Mouse (Mus musculus) lung, embryonic 14.5 days (tissue): Measurements from ENCODE around the gene Commd6. TPM values are rescaled to one million over a fixed set of nuclear protein-coding genes. Genes with fewer than 3 reads are reported as not detected.

ENCODE experiments used
- ATAC-seq: fragments of 200-750 bp; cut with Nextera tagmentation; 2 replicates; pipeline ENCODE4 v1.8.0; 2017; ENCODE audit warnings: mild to moderate bottlenecking, moderate TSS enrichment, moderate library complexity; ENCODE audit not compliant: insufficient read depth
- DNase-seq: peaks from one replicate; pipeline ENCODE4 v3.0.0-alpha.2; 2015
- H3K27ac ChIP-seq: fragments of 300-500 bp; sonication (generic); 2 replicates; pipeline ENCODE4 v1.5.1; 2014; ENCODE audit warnings: low read depth, mild to moderate bottlenecking, moderate library complexity
- H3K27me3 ChIP-seq: fragments of 300-500 bp; sonication (generic); 2 replicates; pipeline ENCODE4 v1.6.1; 2014; ENCODE audit warnings: low read length, control low read depth; ENCODE audit not compliant: insufficient read depth
- H3K36me3 ChIP-seq: fragments of 300-500 bp; sonication (generic); 2 replicates; pipeline ENCODE4 v1.6.1; 2014; ENCODE audit warnings: control low read depth; ENCODE audit not compliant: insufficient read depth
- H3K4me1 ChIP-seq: fragments of 300-500 bp; sonication (generic); 2 replicates; pipeline ENCODE4 v1.6.1; 2014; ENCODE audit warnings: antibody characterized with exemption, control low read depth; ENCODE audit not compliant: insufficient read depth
- H3K4me2 ChIP-seq: fragments of 300-500 bp; sonication (generic); 2 replicates; pipeline ENCODE4 v1.6.1; 2014; ENCODE audit warnings: mild to moderate bottlenecking
- H3K4me3 ChIP-seq: fragments of 300-500 bp; sonication (generic); 2 replicates; pipeline ENCODE4 v1.5.1; 2014; ENCODE audit warnings: low read depth, low read length
- H3K9ac ChIP-seq: fragments of 300-500 bp; sonication (generic); 2 replicates; pipeline ENCODE4 v1.6.1; 2014
- H3K9me3 ChIP-seq: fragments of 300-500 bp; sonication (generic); 2 replicates; pipeline ENCODE4 v1.6.1; 2016; ENCODE audit warnings: low read depth, low read length, control low read depth
- CTCF ChIP-seq: IDR thresholded peaks from 2 replicates; pipeline ENCODE4 v1.5.1; 2016; ENCODE audit warnings: antibody characterized with exemption, low read depth
- whole genome bisulfite sequencing: fragments of 180-500 bp; shearing (Covaris S2); extraction: QIAGEN DNeasy Blood & Tissue Kit; methylation state at CpG from one replicate; pipeline ENCODE4 v1.1.7; 2014; 5-methylcytosine and 5-hydroxymethylcytosine counted together
- polyA plus RNA-seq: library from polyadenylated mRNA; unstranded; fragments of >200 nt; fragmentation: Nextera tagmentation; extraction: Ambion mirVana; gene quantifications from 2 replicates; pipeline ENCODE4 v1.2.1, GENCODE M21; 2014

The Commd6 gene
- 75.3 and 88.6 TPM in 2 replicates for polyA plus RNA-seq

- H3K4me3 ChIP-seq, result peak within 1 kb of the TSS; percentile 80
- peaks cover 5% of the 10 kb centered on the region; the same call in 1 of the 2 replicates for H3K4me1 ChIP-seq
- no peaks in the 10 kb centered on the region for H3K27me3 ChIP-seq
- H3K4me2 ChIP-seq, result peak within 1 kb of the TSS; percentile 90
- peaks cover 4% of the 10 kb centered on the region; the same call in 1 of the 2 replicates for H3K36me3 ChIP-seq
- DNase-seq (peak; percentile 96), ATAC-seq (peak; percentile 99)
- H3K9me3 ChIP-seq, result no peaks in the 10 kb centered on the region
- WGBS, result under 1% methylated on average over 39 of the region's 39 CpGs
- TF ChIP-seq CTCF, result no peak
- H3K9ac ChIP-seq, result peak within 1 kb of the TSS; percentile 74
- H3K27ac ChIP-seq, result peak within 1 kb of the TSS; percentile 84
Measured at GRCm38 (mm10) chr14:101640153-101640843, at the start of gene Commd6. TSS of gene Commd6 (minus strand) at chr14:101640686.

DNA sequence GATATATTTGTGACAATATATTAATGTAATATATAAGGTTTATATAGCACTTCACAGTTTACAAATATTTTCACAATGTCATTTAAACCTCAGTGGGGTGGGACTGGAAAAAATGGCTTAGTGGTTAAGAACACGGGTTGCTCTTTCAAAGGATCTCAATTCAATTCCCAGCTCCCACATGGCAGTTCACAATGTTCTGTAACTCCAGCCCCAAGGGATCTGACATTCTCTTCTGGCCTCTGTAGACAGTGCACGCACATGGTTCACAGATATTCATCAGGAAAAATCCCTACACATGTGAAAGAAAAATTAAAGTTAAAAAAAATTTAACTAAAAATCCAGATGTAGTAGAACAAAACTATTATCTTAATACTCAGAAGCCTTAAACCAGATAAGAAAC lies 47.9 kb upstream of the Commd6 start:
- Histone ChIP-seq H3K9ac (no peak overlapping the region), H3K4me1 (no peaks in the 10 kb centered on the region), H3K9me3 (no peaks in the 10 kb centered on the region), H3K27me3 (no peaks in the 10 kb centered on the region), H3K4me2 (no peak overlapping the region), H3K27ac (no peak overlapping the region), H3K4me3 (no peak overlapping the region), H3K36me3 (0 out of 2 replicates have a peak, but pooled peaks cover 2% of the 10 kb centered on the region)
- WGBS, result 82% methylated on average over 2 of the region's 2 CpGs
- ATAC-seq, result no peak
- no peak for DNase-seq
- no peak for TF ChIP-seq CTCF

DNA sequence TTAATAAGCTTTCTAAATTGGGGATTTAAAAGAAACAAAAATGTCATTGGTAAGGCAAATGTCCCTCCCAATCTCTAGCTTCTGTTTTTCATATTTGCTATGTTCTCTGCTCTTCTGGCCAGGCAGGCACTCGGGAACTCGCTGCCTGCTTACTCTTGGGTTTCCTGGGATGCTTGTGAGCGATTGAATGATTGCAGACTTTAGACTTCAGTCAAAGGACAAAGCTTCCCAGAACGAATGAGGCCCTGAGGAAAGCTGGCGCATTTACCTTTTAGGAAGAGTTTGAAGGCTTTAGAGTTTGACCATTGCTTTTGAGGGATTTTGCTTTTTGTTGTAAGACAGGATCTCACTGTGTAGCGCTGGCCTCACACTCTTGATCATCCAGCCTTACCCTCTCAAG lies 47.2 kb upstream of the Commd6 start:
- no peak for TF ChIP-seq CTCF
- Histone ChIP-seq H3K27me3 (no peaks in the 10 kb centered on the region), H3K4me1 (no peaks in the 10 kb centered on the region), H3K4me2 (no peak overlapping the region), H3K4me3 (no peak overlapping the region), H3K9me3 (no peaks in the 10 kb centered on the region), H3K36me3 (0 out of 2 replicates have a peak, but pooled peaks cover 1% of the 10 kb centered on the region), H3K9ac (no peak overlapping the region), H3K27ac (no peak overlapping the region)
- DNase-seq (no peak), ATAC-seq (no peak)
- 88% methylated on average over 6 of the region's 6 CpGs for WGBS

DNA sequence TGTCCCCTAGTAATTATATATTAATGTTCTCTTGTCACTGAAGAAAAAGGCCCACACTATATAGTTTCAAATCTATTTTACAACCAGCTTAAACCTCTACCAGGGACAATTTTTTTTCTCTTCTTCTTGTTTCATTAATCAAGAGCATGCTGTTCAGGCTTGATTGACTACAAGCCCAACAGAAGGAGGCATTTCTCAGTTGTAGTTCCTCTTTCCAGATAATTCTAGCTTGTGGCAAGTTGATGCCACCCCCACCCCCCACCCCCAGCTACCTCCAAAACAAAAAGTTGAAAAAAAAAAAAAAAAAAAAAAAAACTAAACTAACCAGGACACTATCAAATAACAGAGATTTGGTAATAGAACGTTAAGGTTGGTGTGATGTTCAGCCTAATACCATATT lies 31.7 kb upstream of the Commd6 start:
- Histone ChIP-seq H3K9me3 (no peaks in the 10 kb centered on the region), H3K27ac (no peak overlapping the region), H3K36me3 (peaks cover 31% of the 10 kb centered on the region), H3K4me3 (no peak overlapping the region), H3K9ac (no peak overlapping the region), H3K4me1 (no peaks in the 10 kb centered on the region), H3K27me3 (no peaks in the 10 kb centered on the region), H3K4me2 (no peak overlapping the region)
- WGBS, result 95% methylated on average over 1 of the region's 1 CpGs
- TF ChIP-seq CTCF, result no peak
- ATAC-seq, result no peak
- no peak for DNase-seq

DNA sequence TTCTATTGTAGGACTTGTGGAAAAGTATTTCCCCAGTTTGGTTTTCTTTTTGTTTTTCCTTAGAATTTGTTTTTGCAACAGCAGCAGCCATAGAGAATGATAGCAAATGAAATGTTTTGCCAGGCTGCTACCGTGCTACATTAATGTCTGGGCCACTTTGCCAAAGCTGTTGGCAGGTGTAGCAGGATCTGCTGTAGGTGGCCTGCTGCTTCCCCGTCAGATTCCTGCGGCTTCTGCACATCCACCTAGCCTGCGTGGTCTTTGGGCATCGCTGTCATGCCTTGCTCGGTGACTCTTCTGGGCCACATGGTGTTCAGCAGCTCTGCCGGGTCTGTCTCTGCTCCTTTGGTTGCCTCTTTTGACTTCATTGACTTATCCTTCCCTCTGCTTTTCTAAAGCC lies 28.1 kb upstream of the Commd6 start:
- Histone ChIP-seq H3K9me3 (no peaks in the 10 kb centered on the region), H3K4me1 (no peaks in the 10 kb centered on the region), H3K4me3 (no peak overlapping the region), H3K36me3 (peaks cover 30% of the 10 kb centered on the region), H3K27ac (no peak overlapping the region), H3K4me2 (no peak overlapping the region), H3K9ac (no peak overlapping the region), H3K27me3 (no peaks in the 10 kb centered on the region)
- TF ChIP-seq CTCF, result no peak
- ATAC-seq, result no peak
- WGBS, result 90% methylated on average over 7 of the region's 7 CpGs
- no peak for DNase-seq

- WGBS, result 79% methylated on average over 5 of the region's 5 CpGs
- TF ChIP-seq CTCF, result no peak
- ATAC-seq (no peak), DNase-seq (peak; percentile 14)
- no peak overlapping the region for H3K27ac ChIP-seq
- H3K4me1 ChIP-seq, result no peaks in the 10 kb centered on the region
- no peaks in the 10 kb centered on the region for H3K27me3 ChIP-seq
- H3K36me3 ChIP-seq, result peaks cover 29% of the 10 kb centered on the region
- no peaks in the 10 kb centered on the region for H3K9me3 ChIP-seq
- H3K4me2 ChIP-seq, result no peak overlapping the region
- no peak overlapping the region for H3K4me3 ChIP-seq
- H3K9ac ChIP-seq, result no peak overlapping the region
Measured at GRCm38 (mm10) chr14:101666536-101666935, 26.1 kb upstream of the Commd6 start.

- DNase-seq, result no peak
- no peaks in the 10 kb centered on the region for H3K27me3 ChIP-seq
- peaks cover 30% of the 10 kb centered on the region for H3K36me3 ChIP-seq
- no peak overlapping the region for H3K4me3 ChIP-seq
- no peak for TF ChIP-seq CTCF
- H3K27ac ChIP-seq, result no peak overlapping the region
- H3K9ac ChIP-seq, result no peak overlapping the region
- H3K9me3 ChIP-seq, result no peaks in the 10 kb centered on the region
- no peak for ATAC-seq
- H3K4me2 ChIP-seq, result no peak overlapping the region
- 87% methylated on average over 7 of the region's 7 CpGs for WGBS
- H3K4me1 ChIP-seq, result no peaks in the 10 kb centered on the region
Measured at GRCm38 (mm10) chr14:101666056-101666455, 25.6 kb upstream of the Commd6 start.
